Mouse (Mus musculus): ENCODE data around the gene Qpctl.

GRCm38 (mm10) chr7:19131324-19131848 lies 17.7 kb downstream of the Qpctl start:
- TF ChIP-seq CTCF (IDR thresholded peaks at IDR 0.05; ENCODE audit: borderline replicate concordance, control insufficient read depth, extremely low read depth, insufficient read depth, low read length, poor library complexity) (peak; percentile 90), POLR2A (IDR thresholded peaks at IDR 0.05; ENCODE audit: control insufficient read depth, extremely low read depth, insufficient read depth, low read length, poor library complexity) (0 out of 2 replicates have a peak, but pooled peaks have one; percentile 42)
